Mouse (Mus musculus) hindlimb bud, embryonic 11.5 days (tissue): Measurements from ENCODE around the gene Fosb.
"Not testable (repeated sequence)": the region's sequence is repeated elsewhere in the genome, so short reads cannot be mapped to it uniquely, and the experiment has no call there.

Source experiments
- DNase-seq: peaks from one replicate; pipeline ENCODE4 v3.0.0-alpha.2; 2012; ENCODE audit warnings: low read depth, low spot score; ENCODE audit errors: extremely low spot score

Gene Fosb

GRCm38 (mm10) chr7:19282791-19283405 lies 27.0 kb downstream of the Fosb start:
- no peak for DNase-seq

DNA sequence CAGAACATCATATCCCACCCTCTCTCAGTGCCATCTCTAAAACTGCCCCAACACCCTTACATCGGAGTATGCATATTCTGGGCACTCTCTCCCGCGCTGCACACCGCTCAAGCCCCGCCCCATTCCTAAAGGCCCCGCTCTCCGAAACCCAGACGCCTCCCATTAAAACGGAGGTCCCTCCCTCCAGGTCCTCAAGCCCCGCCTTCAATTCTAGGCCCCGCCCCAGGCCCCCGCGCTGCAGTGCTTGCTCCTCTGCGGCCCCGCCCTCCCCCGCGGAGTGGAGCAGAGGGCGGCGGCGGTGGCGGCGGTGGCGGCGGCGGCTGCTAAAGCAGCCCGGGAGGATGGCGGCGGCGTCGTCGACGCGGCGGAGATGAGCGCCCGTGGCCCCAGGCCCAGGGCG lies 27.5 kb downstream of the Fosb start, which contains the start of gene Rtn2:
Rtn2 (plus strand) TSS at position 240 of the 400 bp plus-strand sequence.
- no peak for DNase-seq

DNA sequence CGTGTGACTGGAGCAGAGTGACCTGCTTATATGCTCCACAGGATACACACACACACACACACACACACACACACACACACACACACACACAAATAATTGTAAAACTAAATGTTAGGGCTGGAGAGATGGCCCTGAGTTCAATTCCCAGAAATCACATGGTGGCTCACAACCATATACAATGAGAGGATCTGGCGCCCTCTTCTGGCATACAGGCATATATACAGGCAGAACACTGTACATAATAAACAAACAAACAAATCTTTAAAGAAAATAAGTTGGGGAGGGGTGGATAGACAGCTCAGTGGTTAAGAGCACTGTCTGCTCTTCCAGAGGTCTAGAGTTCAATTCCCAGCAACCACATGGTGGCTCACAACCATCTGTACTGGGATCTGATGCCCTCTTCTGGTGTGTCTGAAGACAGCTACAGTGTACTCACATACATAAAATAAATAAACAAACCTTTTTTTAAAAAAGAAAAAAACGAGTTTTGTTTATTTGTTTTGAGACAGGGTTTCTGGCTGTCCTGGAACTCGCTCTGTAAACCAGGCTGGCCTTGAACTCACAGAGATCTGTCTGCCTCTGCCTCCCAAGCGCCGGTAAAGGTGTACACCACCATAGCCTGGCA lies 28.1 kb downstream of the Fosb start:
- not testable (repeated sequence) for DNase-seq

- DNase-seq, result no peak
Measured at GRCm38 (mm10) chr7:19279581-19280114, 30.2 kb downstream of the Fosb start, which contains the start of gene Ppm1n. Gene Ppm1n, minus strand, starts transcription at chr7:19280064.

- no peak for DNase-seq
Measured at GRCm38 (mm10) chr7:19279052-19279451, 30.8 kb downstream of the Fosb start.

DNA sequence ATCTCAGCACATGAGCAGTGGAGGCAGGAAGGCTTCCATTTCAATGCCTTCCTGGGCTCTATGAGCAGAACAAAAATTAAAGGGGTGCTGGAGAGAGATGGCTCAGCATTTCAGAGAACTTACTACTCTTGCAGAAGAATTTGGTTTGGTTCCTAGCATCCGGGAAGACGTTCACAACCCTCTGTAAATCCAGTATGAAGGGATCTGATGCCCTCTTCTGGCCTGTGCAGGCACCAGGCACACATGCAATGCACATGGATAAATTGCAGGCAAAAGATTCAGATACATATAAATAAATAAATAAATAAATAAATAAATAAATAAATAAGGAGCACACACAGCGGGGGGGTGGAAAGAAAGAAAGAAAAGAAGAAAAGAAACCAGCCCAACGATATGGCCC lies 33.6 kb downstream of the Fosb start:
- no peak for DNase-seq

GRCm38 (mm10) chr7:19272173-19272764 lies 37.6 kb downstream of the Fosb start:
- DNase-seq, result no peak

- DNase-seq, result no peak
Measured at GRCm38 (mm10) chr7:19271238-19272172, 38.3 kb downstream of the Fosb start, which contains the start of gene Vasp. Gene Vasp, minus strand, starts transcription at chr7:19271817.

DNA sequence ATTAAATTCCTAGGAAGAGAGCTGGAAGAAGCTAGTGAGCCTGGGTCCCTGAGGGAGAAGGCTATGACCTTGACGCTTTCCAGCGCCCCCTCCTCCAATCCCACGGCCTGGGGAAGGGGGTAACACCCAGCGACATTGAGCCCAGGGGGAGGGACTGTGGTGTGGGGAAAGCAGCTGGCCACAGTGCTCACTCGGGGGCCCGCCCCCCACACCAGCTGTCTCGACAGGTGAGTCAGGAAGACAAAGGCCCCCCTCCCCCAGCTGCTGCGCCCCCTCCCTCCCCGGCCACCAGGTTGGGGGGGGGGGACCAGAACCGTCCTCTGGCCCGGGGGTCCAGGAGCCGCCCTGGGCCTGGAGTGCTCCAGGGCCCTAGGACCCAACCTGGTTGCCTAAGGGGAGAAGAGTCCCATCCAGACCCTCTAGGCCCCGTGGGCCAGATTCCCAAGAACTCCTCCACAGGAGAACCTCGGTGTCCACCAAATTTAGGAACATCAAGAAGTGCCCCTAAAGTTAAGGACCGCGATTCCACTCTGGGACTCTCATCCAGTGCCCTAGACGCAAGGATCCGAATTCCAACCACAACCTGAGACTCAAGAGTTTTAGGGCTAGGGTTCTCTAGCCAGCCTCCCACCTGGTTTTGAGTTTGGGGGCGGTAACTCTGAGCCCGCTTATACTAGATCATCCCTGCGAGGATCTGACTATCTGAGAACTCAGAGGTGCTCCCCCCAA lies 39.2 kb downstream of the Fosb start:
- no peak for DNase-seq

GRCm38 (mm10) chr7:19269721-19270441 lies 40.0 kb downstream of the Fosb start:
- DNase-seq, result no peak

GRCm38 (mm10) chr7:19268993-19269681 lies 40.7 kb downstream of the Fosb start:
- no peak for DNase-seq

GRCm38 (mm10) chr7:19267051-19267450 lies 42.8 kb downstream of the Fosb start:
- no peak for DNase-seq

DNA sequence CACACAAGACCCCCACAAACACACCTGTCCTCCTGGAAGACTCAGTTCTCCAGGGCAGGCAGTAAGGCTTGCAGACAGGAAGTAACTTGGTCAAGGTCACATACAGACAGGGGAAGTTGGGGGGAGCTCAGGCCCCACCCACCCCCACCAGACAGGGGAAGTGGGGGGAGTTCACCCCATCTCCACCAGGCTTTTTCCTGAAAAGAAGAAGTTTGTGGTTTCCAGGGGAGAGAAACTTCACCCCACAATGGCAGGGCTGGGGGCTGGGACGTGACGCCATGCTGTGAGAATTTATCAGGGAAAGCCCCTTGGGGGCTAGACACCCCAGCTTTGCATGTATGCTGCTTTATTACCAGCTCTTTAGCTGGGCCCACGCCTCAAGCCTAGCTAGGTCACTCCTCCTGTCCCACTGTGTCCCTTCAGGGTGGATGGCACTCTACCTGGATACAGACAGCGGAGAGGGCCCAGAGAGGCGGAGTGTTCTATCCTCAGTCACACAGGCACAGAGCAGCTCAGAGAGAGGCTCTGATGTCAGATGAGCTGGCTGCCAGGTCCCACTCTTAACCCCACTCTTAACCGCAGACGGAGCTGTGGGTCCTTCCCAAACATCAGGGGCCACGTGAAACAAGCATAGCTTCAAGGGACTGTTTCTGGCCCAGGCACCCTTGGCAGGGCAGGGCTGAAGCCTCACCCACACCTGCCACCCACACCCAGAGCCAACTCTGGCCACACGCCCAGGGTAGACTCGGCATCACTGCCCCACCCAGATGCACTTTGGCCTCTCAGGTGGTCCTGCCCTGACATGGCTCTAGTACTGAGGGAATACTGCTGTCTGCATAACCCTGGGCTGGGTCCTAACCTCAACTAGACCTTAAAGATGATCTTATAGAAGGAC lies 43.7 kb downstream of the Fosb start:
- no peak for DNase-seq

GRCm38 (mm10) chr7:19265147-19265546 lies 44.7 kb downstream of the Fosb start:
- no peak for DNase-seq

DNA sequence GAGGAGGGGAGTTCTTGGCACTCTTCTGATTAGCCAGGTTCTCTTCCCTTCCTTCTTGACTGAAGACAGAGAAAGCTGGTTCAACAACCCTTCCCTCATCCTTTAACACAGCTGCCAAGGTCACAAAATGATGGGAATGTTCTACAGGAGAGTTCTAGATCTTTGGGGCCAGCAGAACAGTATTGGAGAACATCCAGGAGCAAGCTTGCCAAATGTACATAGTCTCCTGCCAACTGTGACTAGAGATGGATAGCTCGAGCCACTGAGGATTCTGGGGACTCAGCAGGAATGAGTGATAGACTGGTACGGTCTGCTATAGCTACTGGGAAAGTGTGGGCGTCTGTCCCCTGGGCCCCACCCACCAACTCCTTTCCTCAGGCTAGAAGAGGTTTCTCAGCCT lies 51.5 kb downstream of the Fosb start:
- no peak for DNase-seq

- DNase-seq, result no peak
Measured at GRCm38 (mm10) chr7:19257390-19258022, 52.3 kb downstream of the Fosb start.

DNA sequence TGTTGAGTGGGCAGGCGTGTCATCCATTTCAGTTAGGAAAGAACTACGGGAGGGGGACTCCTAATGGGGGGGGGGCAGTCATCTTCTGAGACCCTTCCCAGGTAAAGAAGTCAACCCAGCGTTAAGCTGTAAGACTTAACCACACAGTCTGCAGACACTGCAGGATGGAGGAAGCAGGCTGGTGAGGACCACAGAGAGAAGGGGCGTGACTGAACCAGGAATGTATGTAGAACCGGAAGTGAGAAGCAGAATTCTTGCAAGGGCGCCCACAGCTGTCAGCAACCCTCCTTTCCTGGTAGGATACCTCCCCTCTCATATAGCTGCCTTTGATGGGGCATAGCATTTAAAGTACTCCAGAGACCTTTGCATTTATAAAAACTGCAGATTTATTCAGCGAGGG lies 53.3 kb downstream of the Fosb start:
- no peak for DNase-seq

DNA sequence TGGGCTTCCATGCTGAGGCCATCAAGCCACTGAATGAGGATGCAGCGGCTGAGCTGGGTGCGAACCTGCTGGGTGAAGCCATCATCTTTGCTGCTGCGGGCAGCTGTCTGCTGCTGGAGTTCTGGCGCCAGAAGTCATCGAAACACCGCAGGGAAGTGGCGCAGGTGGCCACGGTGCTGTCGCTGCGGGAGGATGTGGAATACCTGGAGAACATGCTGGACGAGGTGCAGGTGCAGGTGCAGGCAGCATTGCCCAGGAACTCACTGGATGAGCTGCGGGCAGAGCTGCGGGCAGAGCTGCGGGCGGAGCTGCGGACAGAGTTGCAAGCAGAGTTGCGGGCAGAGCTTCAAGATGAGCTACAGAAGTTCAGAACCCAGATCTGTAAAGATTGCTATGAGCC lies 54.5 kb downstream of the Fosb start:
- DNase-seq, result no peak
